Mouse (Mus musculus) olfactory bulb, adult 2 months (tissue): Measurements from ENCODE around the gene Slc7a14. TPM values are rescaled to one million over a fixed set of nuclear protein-coding genes. Genes with fewer than 3 reads are reported as not detected.
"Not testable (repeated sequence)": the region's sequence is repeated elsewhere in the genome, so short reads cannot be mapped to it uniquely, and the experiment has no call there.

ENCODE experiments used
- H3K27ac ChIP-seq: fragments of 200-500 bp; 2 replicates; pipeline ENCODE4 v1.5.1; 2012; ENCODE audit warnings: low read depth, low read length; ENCODE audit not compliant: insufficient read depth
- H3K4me1 ChIP-seq: fragments of 200-500 bp; 2 replicates; pipeline ENCODE4 v1.6.1; 2012; ENCODE audit warnings: low read length; ENCODE audit not compliant: control insufficient read depth, insufficient read depth
- H3K4me3 ChIP-seq: fragments of 200-500 bp; 2 replicates; pipeline ENCODE4 v1.5.1; 2012; ENCODE audit warnings: mild to moderate bottlenecking, low read depth, low read length, moderate library complexity; ENCODE audit not compliant: insufficient read depth
- CTCF ChIP-seq: fragments of 200-500 bp; IDR thresholded peaks from 2 replicates; pipeline ENCODE4 v1.5.1; 2012; ENCODE audit warnings: low read depth, mild to moderate bottlenecking, low read length, moderate library complexity; ENCODE audit not compliant: insufficient read depth
- POLR2A ChIP-seq: fragments of 200-500 bp; IDR thresholded peaks from 2 replicates; pipeline ENCODE4 v1.6.1; 2012; ENCODE audit warnings: mild to moderate bottlenecking, low read depth, low read length, moderate library complexity; ENCODE audit not compliant: insufficient read depth
- WGBS: fragments of 180-500 bp; shearing (Covaris S2); methylation state at CpG from one replicate; pipeline ENCODE4 v1.1.7; 2018; 5-methylcytosine and 5-hydroxymethylcytosine counted together
- polyA plus RNA-seq: library from polyadenylated mRNA; stranded (reverse); fragments of >200 nt; gene quantifications from 2 replicates; pipeline ENCODE4 v1.2.4, GENCODE M21; 2012; ENCODE audit warnings: low replicate concordance; ENCODE audit not compliant: missing spikeins, insufficient read depth, insufficient read length

The Slc7a14 gene
- polyA plus RNA-seq, 1 experiment = not detected

DNA sequence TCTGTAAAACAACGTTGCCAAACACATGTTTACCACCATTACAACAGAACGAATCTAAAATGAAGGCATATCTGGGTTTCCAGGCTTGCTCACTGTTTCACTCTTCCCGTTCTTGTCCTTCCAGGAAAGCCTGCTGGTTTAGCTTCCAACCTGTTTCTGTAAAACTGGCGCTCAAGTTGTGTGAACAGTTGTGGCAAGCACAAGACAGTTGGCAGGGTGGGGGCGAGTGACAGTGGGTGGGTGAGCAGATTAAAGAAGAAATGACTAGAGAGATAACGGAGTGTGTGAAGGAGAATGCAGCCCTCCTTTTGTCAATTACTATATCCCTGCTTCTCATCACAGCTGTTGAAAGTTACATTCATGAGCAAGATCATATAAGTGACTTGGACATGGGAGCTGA lies 2.2 kb downstream of the Slc7a14 start:
- 82% methylated on average over 6 of the region's 6 CpGs for WGBS
- TF ChIP-seq POLR2A = no peak
- no peak for TF ChIP-seq CTCF
- H3K4me3 ChIP-seq = no peak overlapping the region
- peaks cover 14% of the 10 kb centered on the region for H3K4me1 ChIP-seq
- H3K27ac ChIP-seq = no peak overlapping the region

DNA sequence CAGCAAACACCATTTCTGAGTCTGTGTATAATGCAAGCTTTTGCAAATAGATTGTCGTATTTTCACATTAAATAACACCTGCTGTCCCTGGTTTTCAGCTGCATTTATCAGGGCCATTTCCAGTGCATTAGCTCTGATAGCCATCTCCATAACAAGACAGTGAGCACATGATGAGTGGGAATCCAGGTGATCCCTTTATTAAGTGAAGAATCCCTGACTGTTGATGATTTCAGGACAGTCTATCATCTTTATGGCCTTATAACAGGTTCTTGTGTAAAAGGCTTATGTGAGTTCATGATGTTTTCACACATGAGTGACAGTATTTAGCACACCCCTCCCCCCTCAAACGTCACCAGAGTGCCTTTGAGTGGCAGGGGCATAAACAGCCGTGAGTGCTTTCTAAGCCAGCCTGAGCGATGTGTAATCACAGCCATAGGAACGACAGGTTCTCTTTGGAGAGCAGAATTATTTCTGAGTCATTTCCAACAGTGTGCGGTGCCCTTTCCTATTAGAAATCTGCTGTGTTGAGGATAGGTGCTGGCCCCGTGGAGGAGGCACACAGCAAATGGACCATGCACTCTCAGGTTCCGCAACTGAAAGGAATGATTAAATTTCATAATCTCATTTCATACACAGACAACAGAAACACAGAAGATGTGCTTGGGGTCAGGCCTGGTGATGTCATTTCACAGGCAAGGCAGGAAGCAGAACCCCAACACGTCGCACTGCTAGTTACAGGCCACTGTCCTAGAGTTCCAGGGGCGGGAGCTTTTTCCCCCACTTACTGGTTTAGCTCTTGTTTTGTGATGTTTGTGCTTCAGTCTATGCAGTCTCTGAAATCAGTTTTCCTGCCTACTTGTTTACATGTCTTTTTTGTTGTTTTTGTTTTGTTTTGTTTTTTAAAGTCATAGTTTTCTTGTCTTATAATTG lies 18.2 kb downstream of the Slc7a14 start:
- H3K27ac ChIP-seq = no peak overlapping the region
- TF ChIP-seq CTCF (no peak), POLR2A (no peak)
- H3K4me1 ChIP-seq = peaks cover 4% of the 10 kb centered on the region; the same call in 1 of the 2 replicates
- WGBS = 79% methylated on average over 11 of the region's 11 CpGs
- H3K4me3 ChIP-seq = no peak overlapping the region

DNA sequence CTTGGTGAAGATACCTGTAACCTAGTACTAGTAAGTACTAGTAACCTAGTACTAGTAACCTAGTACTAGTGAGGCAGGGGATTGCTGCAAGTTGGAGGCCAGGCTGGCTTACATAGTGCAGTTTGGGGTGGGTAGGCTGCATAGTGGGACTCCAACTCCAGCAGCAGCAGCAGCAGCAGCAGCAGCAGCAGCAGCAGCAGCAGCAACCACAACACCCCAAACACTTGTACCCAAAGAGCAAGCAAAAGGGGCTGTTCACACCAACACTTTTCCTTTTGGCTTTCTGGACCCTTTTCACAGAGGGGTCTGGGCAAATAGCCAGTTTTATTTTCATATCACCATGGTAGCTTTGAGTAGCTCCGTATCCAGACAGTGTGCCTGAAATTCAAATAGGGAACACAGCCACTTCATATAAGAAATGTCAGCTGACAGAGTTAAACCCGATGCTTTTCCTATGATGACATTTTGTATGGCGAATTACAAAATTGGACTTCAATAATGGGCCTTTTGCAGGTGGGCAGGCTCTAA lies 22.7 kb downstream of the Slc7a14 start:
- no peak for TF ChIP-seq CTCF
- no peak for TF ChIP-seq POLR2A
- no peak overlapping the region for H3K4me3 ChIP-seq
- H3K27ac ChIP-seq = no peak overlapping the region
- 59% methylated on average over 3 of the region's 3 CpGs for WGBS
- H3K4me1 ChIP-seq = no peaks in the 10 kb centered on the region

DNA sequence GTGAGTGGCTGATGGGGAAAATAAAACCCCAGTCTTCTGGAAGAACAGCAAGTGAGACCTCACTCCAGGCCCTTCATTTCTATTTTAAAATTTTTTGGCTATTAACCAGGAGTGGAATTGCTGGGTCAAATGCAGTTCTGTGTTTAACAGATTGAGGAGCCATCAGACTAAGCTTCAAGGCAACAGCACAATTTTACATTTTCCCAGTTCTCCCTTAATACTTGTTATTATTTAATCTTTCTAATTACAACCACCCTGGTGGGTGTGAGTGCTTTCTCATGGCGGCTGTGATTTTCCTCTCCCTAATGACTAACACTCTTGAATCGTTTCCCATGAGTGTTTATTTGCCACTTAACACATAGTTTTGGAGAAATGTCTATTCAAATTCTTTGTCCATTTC lies 29.1 kb downstream of the Slc7a14 start:
- 26% methylated on average over 2 of the region's 2 CpGs for WGBS
- TF ChIP-seq POLR2A (no peak), CTCF (no peak)
- H3K4me1 ChIP-seq = no peaks in the 10 kb centered on the region
- no peak overlapping the region for H3K27ac ChIP-seq
- no peak overlapping the region for H3K4me3 ChIP-seq

DNA sequence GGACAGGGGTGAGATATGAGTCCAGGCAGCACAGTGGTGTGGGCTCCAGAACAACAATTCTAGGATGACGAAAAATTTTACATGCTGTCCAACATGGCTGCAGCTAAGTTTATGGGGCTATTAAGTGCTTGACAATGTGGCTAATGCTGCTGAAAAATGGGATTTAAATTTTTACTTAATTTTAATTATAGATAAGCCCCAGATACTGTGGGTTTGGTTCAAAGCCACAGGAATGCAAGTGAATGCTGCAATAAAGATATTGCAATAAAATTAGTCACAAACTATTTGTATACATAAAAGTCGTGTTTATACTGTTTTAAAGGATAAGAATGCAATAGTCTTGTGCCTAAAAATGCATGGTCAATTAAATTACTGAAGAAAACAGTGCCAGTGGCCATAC lies 35.3 kb downstream of the Slc7a14 start:
- H3K4me1 ChIP-seq = no peaks in the 10 kb centered on the region
- H3K4me3 ChIP-seq = no peak overlapping the region
- WGBS = 85% methylated on average over 2 of the region's 2 CpGs
- TF ChIP-seq POLR2A = no peak
- no peak for TF ChIP-seq CTCF
- no peak overlapping the region for H3K27ac ChIP-seq

DNA sequence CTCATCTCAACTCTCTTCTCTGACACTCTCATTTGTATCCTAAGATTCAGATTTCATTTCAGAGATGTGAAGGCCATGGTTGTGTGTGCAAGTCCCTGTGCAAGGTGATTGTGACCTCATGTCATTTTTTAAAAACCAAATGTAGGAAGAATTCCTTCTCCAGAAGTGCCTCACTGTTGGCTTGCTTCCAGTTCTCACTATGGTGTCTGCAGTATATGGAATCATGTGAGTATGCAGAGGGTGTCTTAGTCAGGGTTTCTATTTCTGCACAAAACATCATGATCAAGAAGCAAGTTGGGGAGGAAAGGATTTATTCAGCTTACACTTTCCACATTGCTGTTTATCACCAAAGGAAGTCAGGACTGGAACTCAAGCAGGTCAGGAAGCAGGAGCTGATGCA lies 36.9 kb downstream of the Slc7a14 start:
- H3K4me3 ChIP-seq, H3K4me1 ChIP-seq, H3K27ac ChIP-seq: not testable (repeated sequence)

DNA sequence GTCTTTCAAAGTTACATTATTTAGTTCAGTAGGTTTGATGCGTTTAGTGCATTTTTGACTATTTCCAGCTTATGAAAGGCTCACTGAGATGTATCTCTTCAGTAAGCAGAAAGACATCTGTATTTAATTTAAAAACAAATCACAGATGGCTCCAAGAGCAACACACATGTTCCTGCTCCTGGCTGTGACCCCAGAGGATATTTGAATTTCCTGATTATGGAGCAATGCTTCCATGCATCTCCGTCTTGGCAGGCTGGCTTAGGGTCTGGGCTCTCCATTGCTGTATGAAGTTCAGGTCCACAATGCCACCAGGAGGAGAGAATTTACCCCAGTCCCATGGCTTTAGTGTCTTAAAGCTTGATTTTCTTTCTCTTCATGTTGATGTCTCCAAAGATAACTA lies 37.5 kb downstream of the Slc7a14 start:
- no peak overlapping the region for H3K27ac ChIP-seq
- no peak overlapping the region for H3K4me3 ChIP-seq
- WGBS = 87% methylated on average over 2 of the region's 2 CpGs
- H3K4me1 ChIP-seq = no peaks in the 10 kb centered on the region
- TF ChIP-seq POLR2A = no peak
- TF ChIP-seq CTCF = no peak

DNA sequence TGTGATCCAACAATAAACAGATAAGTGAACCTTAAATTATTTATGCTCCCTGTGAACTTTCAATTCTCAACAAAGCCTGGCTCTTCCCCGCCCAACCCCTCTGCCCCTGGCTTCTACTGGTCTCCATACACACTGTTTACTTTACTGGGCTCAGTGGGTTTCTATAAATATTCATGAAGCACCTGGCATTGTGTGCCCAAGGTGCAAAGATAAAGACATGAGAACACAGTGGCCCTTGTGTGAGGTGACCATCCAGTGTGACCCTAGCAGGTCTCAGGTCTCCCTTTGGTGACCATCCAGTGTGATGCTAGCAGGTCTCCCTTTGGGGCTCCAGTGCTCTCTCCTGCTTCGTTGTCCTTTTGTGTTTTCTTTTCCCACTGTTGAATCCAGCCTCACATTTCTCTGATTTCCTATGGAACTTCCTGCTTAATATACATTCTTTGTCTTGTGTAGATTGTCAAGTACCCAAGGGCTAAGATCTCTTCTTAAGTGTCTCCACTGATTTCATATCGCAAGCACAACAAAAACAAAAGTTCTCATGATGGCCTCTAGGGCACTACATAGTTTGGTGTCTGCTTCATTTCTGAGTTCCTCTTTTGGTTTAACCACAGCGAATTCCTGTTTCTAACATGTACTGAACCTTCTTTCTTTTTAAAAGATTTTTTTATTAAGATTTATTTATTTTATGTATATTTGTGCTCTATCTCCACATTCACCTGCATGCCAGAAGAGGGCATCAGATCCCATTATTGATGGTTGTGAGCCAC lies 40.4 kb downstream of the Slc7a14 start:
- no peaks in the 10 kb centered on the region for H3K4me1 ChIP-seq
- H3K27ac ChIP-seq = no peak overlapping the region
- 83% methylated on average over 4 of the region's 4 CpGs for WGBS
- no peak overlapping the region for H3K4me3 ChIP-seq
- no peak for TF ChIP-seq CTCF
- no peak for TF ChIP-seq POLR2A

DNA sequence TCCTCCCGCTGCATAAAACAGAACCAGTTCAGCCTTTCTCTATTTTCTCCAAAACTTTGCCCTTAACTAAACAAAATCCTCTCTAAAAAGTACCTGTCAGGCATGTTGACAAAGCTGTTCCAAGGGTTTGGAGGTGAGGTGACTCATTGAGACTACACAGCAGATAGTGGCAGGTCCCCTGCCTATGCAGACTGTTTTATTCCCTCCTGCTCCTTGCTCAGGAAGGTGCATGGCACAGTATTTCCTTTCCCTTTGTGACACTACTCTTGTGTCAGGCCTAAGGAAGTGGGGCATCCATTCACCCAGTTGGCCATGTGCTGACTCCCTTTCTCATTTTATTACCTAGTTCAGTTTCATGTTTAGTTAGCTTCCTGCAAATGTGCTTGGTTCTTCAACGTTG lies 42.3 kb downstream of the Slc7a14 start:
- no peak for TF ChIP-seq CTCF
- TF ChIP-seq POLR2A = no peak
- H3K4me1 ChIP-seq = no peaks in the 10 kb centered on the region
- WGBS = 94% methylated on average over 2 of the region's 2 CpGs
- H3K4me3 ChIP-seq = no peak overlapping the region
- no peak overlapping the region for H3K27ac ChIP-seq
